Mouse (Mus musculus) small intestine, adult 2 months (tissue): ENCODE results near the gene C1qtnf7.

ENCODE experiments used
- CTCF ChIP-seq: fragments of 200-500 bp; IDR thresholded peaks from 2 replicates; pipeline ENCODE4 v1.5.1; 2012; ENCODE audit warnings: low read depth, mild to moderate bottlenecking, control low read depth, inconsistent platforms, low read length, moderate library complexity, mixed read lengths; ENCODE audit not compliant: insufficient replicate concordance, insufficient read length; ENCODE audit errors: extremely low read depth
- POLR2A ChIP-seq: fragments of 200-500 bp; IDR thresholded peaks from 2 replicates; pipeline ENCODE4 v1.6.1; 2012; ENCODE audit warnings: low read depth, mild to moderate bottlenecking, control low read depth, inconsistent platforms, low read length, moderate library complexity

- TF ChIP-seq CTCF (no peak), POLR2A (no peak)
Measured at GRCm38 (mm10) chr5:43585406-43586245, 70.3 kb downstream of the C1qtnf7 start.
